Mouse (Mus musculus): ENCODE data around the gene Ubxn6. TPM values are rescaled to one million over a fixed set of nuclear protein-coding genes. Genes with fewer than 3 reads are reported as not detected.

The Ubxn6 gene
- polyA plus RNA-seq, 1 experiment: 113 TPM

DNA sequence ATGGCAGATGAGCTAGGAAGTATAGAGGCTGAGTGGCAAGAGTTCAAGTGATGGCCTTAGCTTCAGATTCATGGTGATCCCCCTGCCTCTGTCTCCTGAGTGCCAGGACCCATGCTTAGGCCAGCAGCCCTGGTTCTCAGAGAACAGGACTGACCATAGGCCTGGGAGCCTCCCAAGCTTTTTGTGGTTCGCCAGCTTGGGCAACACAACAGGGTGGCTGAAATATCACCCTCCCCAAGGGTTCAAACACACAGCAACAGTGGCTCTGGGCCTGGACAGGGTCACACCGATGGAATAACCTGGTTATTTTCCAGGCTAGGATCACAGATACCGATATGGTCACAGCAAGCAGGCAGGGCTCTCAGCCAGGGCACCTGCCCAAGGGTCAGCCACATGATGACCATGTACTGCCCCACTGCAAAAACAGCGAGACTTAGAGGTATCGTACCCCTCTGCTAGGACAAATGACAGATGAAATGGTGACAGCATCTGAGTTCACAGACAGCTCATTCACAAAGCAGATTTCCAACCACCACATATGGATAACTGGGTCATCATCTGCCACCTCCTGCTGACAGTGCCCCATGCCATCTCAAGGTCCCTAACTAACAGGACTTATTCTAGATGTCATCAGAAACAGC is 46.9 kb downstream of the Ubxn6 start:
- no peak for DNase-seq (ENCODE audit: extremely low spot score in 1 of 2, low spot score in 1 of 2)

DNA sequence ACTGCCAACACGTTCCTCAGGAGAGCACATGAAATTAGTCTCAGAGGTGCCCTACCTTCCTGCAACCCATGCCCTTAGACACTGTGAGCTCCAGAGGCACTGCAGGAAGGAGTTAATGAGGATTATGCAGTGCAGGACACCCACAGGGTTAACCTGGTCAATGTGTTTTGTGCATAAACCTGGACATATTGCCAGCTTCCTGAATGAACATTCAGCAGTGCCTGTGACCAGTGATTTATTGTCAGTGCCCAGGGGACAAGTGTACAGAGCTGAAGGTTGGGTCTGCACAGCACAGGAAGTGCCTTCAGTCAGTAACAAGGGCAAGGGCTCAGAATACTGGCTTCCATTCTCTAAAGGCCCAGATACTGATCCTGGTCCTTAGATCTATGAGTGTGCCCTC is 47.9 kb downstream of the Ubxn6 start:
- no peak for DNase-seq (ENCODE audit: extremely low spot score in 1 of 2, low spot score in 1 of 2)

DNA sequence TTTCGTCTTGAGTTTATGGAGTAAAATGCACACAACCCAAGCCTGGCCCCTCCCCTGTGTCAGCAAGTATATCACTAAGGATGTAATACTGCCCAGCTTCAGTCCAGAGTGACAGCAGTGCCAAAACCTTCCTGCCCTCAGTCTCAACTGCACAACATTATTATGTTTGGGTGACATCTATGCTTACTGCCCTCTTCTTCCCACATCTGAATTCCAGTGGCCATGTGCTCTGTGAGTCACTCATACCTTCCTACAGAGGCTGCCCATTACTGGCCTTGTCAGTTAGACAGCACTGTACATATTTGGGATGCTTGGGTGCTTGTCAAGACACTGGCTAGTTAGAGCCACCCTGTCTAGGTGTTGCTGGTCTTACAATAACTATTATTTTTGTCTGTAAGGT is 48.5 kb downstream of the Ubxn6 start:
- DNase-seq (ENCODE audit: extremely low spot score in 1 of 2, low spot score in 1 of 2): no peak

DNA sequence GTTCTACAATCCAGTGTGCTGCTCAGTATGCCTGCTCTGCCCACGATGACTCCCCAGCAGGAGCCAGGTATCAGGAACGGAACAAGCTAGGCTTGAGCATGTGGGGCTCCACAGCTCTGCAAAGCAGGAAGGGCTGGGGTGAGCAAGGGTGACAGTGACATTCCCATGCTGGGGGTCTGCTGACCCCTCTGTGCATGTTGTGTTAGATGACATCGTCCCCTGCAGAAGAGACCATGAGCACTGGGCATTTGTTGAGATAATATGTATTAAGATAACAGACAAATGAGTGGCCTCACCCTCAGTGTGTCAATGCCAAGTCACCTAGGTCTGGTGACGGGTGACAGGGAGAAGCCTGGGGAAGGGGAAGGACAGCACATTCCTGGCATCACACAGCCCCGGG is 49.9 kb downstream of the Ubxn6 start:
- no peak for DNase-seq (ENCODE audit: extremely low spot score in 1 of 2, low spot score in 1 of 2)

DNA sequence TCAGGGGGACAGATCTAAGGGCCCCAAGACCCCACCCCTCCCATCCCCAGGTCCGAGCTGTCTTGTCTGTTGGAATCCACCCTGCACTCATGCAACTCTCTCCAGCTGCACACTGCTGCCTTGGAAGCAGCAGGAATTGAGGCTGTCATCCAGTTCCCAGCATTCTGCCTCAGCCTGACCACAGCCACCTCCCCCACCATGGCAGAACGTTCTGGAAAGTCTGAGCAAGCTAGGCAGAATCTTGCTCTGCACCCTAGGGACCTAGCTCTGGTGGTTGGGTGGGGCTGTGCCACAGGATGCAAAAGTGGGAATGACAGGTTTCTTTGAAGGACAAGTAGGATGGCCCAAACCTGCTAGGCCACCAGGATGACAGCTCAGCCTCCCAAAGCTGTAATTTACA is 50.4 kb downstream of the Ubxn6 start:
- DNase-seq (ENCODE audit: extremely low spot score in 1 of 2, low spot score in 1 of 2): no peak

DNA sequence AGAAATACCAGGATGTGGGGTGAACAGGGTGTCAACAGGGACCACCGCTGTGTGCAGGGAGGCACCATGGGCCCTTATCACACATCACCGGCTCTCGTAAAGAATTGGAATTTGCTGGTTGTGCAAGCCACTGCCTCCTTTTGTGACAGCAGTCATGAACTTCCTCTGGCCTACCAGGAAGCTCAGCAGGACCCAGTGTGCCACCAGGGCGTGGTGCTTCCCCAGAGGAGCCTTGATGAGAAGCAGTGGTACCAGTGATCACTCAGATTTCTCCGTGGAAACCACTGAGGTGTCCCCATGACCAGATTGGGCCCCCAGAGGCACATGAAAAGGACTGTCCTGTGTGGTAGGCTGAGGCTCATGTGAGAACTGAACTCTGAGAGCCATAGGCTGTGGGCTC is 51.4 kb downstream of the Ubxn6 start:
- DNase-seq (ENCODE audit: extremely low spot score in 1 of 2, low spot score in 1 of 2): no peak

DNA sequence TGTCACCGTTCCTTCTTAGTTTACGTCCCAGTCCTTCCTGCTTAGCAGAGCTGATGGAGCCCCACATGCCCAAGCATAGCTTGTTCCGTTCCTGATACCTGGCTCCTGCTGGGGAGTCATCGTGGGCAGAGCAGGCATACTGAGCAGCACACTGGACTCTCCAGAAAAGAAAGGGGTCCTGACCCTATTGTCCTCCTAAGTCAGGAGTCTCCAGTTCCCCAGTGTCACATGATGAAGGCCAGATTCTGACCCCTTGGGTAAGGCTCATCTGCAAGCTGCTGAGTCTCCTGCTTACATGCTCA is 51.9 kb downstream of the Ubxn6 start:
- DNase-seq (ENCODE audit: extremely low spot score in 1 of 2, low spot score in 1 of 2): no peak

DNA sequence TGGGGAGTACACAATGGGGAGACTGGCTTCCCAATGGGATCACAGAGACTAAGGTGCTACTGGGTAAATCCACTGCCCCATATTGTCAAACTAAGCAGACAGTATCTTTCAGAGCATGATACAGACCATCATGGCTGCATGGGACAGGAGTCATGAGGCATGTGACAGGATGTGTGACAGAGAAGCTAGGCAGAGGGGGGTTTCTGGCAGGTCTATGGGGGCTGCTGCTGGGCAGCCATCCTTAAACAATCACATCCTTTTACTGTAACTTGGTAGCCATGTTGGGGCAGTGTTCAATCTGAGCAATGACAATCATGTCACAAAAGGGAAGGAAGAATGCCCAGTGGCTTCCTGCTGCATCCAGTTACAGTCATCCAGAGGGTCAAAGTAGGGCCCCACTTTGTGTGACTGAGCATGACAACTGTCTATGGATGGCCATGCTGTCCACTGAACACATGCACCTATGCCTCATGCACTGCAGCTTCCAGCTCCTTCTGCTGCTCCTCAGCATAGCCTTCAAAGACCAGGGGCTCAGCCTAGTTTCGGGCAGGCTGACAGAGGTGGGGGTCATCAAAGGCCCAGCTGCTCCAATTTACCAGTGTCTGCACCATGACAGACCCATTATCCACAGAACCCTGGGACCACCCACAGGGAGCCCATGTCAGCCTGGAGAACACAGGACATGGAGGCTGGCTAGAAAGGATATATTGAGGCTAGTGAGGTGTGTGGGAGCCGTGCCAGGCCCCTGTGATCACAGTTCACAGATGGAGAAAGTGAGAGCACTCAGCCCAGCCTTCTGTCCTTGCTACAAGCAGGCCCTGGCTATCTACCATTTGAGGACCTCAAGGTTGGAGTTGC is 52.5 kb downstream of the Ubxn6 start:
- no peak for DNase-seq (ENCODE audit: extremely low spot score in 1 of 2, low spot score in 1 of 2)

DNA sequence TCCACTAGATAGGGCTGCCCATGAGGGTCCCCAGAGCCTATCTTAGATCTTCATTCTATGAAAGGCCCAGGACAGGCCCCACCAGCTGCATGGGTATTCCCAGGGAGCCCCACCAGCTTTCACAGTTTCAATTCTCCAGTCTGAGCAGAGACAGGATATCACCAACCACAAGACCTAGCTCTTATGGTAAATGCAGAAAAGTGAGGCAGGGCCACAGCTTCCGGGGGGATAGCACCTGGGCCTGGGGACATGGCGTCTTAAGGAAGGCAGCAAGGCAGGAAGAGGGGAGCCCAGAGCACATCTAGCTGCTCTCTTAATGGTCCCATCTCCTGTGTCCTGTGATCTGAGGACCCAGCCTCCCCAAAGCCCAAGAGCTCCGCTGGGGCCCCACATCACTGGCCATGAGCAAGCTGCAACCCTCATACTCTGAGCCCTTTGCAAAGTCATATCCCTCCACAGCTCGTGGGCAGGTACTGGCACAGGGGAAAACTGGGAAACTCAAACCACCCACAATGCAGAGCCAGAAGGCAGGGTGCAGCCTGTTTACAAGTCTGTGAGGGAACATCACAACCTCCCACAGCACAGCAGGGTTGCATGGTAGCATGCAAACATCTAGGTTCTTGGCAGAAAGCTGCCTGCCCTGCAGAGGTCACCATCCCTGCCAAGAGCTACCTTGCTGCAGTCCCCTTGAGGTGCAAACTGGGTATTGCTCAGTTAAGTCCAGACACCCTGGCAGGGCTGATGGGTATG is 53.5 kb downstream of the Ubxn6 start:
- DNase-seq (ENCODE audit: extremely low spot score in 1 of 2, low spot score in 1 of 2): peak; percentile 70 to 82

DNA sequence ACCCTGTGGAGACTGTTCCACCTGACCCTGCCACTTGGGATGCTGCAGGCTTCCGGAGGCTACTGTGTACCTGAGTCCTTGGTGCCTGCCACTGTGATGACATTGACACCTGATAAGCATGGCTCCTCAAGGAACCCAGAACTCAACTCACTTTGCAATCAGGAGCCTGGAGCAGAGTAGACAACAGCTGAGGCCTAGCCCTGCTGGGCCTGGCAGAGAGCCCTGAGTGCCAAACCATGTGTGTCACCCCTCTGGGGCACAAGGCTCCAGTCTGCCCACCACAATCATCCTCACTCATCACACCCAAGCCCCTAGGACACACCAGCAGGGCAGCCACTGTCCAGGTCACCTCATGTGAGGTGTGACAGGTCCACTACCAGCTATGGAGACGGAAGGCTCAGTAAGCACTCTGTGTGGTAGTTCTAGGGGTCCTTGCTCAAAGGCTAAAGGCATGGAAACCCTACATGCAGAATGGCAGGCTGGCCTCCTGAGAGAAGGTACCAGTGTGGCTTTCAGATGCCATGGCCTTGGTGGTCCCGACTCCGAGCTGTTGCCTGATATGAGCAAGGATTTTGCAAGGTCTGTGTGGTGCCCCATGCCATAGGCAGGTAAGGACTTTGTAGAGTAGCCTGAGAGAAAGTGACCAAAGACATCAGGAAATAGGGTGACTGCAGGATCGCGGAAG is 54.3 kb downstream of the Ubxn6 start:
- no peak for DNase-seq (ENCODE audit: extremely low spot score in 1 of 2, low spot score in 1 of 2)

DNA sequence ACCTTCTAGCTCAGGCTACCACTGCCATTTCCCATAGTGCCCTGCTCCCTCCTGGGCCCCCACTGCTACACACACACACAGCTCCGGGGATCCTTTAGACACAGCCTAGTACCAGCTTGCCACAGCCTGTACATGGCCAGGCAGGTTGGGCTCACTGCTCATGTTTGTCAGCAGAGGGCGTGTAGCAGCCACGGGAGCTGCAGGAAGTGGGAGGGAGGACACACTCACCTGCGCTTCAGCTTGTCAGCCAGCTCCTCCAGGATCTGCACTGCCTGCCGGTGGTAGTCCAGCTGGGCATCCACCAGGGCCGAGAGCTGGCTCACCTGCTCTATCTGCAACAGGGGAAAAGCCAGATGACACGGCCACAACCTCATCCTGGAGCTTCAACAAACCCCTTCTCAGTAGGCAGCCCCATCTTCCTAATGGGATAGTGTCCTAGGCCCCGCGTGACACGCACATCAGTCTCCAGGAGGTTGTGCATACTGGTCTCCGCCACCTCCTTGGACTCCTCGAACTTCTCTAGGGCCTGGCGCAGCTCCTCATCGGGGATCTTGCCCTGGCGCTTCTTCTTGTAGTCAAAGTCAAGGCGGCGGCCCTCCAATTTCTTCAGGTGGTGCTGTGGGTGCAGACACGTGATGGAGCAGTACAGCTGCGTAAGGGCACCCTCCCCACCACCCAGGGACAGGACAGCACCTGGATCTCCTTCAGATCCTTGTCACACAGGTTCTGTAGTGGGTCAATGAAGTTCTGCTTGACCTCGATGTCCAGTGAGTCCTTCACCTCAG is 56.3 kb downstream of the Ubxn6 start:
- DNase-seq (ENCODE audit: extremely low spot score in 1 of 2, low spot score in 1 of 2): peak in 1 of 2 experiments; percentile 77

DNA sequence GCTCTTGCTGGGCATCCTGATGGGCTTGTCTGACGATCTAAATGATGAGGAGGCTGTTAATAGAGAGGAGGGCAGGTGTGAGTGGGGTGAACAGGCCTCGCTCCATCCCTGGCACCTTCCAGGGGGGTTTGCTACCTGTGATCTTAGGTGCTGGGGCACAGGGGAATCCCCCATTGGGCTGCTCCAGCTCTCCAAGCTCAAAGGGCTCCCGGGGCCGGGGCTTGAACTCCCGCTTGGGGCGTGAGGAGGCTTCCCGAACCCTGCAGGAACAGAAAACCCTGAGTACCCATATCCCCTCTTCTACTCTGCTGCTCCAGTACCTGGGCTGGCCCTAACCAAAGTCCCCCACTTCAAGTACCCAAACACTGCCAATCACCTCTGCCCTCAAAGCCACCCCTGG is 57.0 kb downstream of the Ubxn6 start:
- no peak for DNase-seq (ENCODE audit: extremely low spot score in 1 of 2, low spot score in 1 of 2)

Other genes starting within 250 kb of the Ubxn6 start
- gene Zfp119a, start 196.1 kb downstream of the Ubxn6 start, polyA plus RNA-seq (2012; rRNA removed): 2.9 and 3.5 TPM in 2 replicates
- gene Zfp959, start 182.9 kb downstream of the Ubxn6 start, polyA plus RNA-seq (2012; rRNA removed): 5.7 and 7.0 TPM in 2 replicates
- 2.0 and 2.4 TPM in 2 replicates for gene Zfp119b, start 125.5 kb downstream of the Ubxn6 start, polyA plus RNA-seq (2012; rRNA removed)
- gene Ebi3, start 122.4 kb downstream of the Ubxn6 start, polyA plus RNA-seq (2012; rRNA removed): 1.9 and 2.0 TPM in 2 replicates
- 10.6 and 12.3 TPM in 2 replicates for gene Yju2, start 115.9 kb downstream of the Ubxn6 start, polyA plus RNA-seq (2012; rRNA removed)
- gene Shd, start 104.6 kb downstream of the Ubxn6 start, polyA plus RNA-seq (2012; rRNA removed): 57.6 and 61.6 TPM in 2 replicates
- gene Fsd1, start 88.5 kb downstream of the Ubxn6 start, polyA plus RNA-seq (2012; rRNA removed): 57.8 and 68.7 TPM in 2 replicates
- gene Stap2, start 69.4 kb downstream of the Ubxn6 start, polyA plus RNA-seq (2012; rRNA removed): 4.7 and 5.3 TPM in 2 replicates
- 126 and 132 TPM in 2 replicates for gene Mpnd, start 69.3 kb downstream of the Ubxn6 start, polyA plus RNA-seq (2012; rRNA removed)
- gene Sh3gl1, start 38.4 kb downstream of the Ubxn6 start, polyA plus RNA-seq (2012; rRNA removed): 46.0 and 50.7 TPM in 2 replicates
- gene Chaf1a, start 34.6 kb downstream of the Ubxn6 start, polyA plus RNA-seq (2012; rRNA removed): 2.7 and 2.8 TPM in 2 replicates
- 129 and 145 TPM in 2 replicates for gene Hdgfl2, start 4.6 kb upstream of the Ubxn6 start, polyA plus RNA-seq (2012; rRNA removed)
- 0.36 and 0.56 TPM in 2 replicates for gene Plin4, start 34.8 kb upstream of the Ubxn6 start, polyA plus RNA-seq (2012; rRNA removed)
- gene Plin5, start 42.6 kb upstream of the Ubxn6 start, polyA plus RNA-seq (2012; rRNA removed): 0.19 and 0.38 TPM in 2 replicates
- gene Lrg1, start 47.0 kb upstream of the Ubxn6 start, polyA plus RNA-seq (2012; rRNA removed): 1.9 and 3.4 TPM in 2 replicates
- 89.0 and 95.5 TPM in 2 replicates for gene Sema6b, start 65.3 kb upstream of the Ubxn6 start, polyA plus RNA-seq (2012; rRNA removed)
- 6.6 TPM in 2 replicates for gene Tnfaip8l1, start 87.4 kb upstream of the Ubxn6 start, polyA plus RNA-seq (2012; rRNA removed)
- gene Mydgf, start 108.9 kb upstream of the Ubxn6 start, polyA plus RNA-seq (2012; rRNA removed): 43.1 and 43.8 TPM in 2 replicates
- 49.7 and 52.4 TPM in 2 replicates for gene Dpp9, start 143.9 kb upstream of the Ubxn6 start, polyA plus RNA-seq (2012; rRNA removed)
- 23.7 and 24.1 TPM in 2 replicates for gene Fem1a, start 181.8 kb upstream of the Ubxn6 start, polyA plus RNA-seq (2012; rRNA removed)
- gene Ticam1, start 201.8 kb upstream of the Ubxn6 start, polyA plus RNA-seq (2012; rRNA removed): 4.5 and 5.0 TPM in 2 replicates
- 10.8 and 11.2 TPM in 2 replicates for gene Plin3, start 217.8 kb upstream of the Ubxn6 start, polyA plus RNA-seq (2012; rRNA removed)
- not detected in 2 replicates for gene Arrdc5, start 225.3 kb upstream of the Ubxn6 start, polyA plus RNA-seq (2012; rRNA removed)
- gene Uhrf1, start 228.3 kb upstream of the Ubxn6 start, polyA plus RNA-seq (2012; rRNA removed): 1.8 and 2.1 TPM in 2 replicates